Mouse (Mus musculus): Measurements from ENCODE around the gene Gpam. TPM values are rescaled to one million over a fixed set of nuclear protein-coding genes. Genes with fewer than 3 reads are reported as not detected.
"Not testable (repeated sequence)": the region's sequence is repeated elsewhere in the genome, so short reads cannot be mapped to it uniquely, and the experiment has no call there.

Gpam gene
- polyA plus RNA-seq, 1 experiment, result 9.8 TPM

DNA sequence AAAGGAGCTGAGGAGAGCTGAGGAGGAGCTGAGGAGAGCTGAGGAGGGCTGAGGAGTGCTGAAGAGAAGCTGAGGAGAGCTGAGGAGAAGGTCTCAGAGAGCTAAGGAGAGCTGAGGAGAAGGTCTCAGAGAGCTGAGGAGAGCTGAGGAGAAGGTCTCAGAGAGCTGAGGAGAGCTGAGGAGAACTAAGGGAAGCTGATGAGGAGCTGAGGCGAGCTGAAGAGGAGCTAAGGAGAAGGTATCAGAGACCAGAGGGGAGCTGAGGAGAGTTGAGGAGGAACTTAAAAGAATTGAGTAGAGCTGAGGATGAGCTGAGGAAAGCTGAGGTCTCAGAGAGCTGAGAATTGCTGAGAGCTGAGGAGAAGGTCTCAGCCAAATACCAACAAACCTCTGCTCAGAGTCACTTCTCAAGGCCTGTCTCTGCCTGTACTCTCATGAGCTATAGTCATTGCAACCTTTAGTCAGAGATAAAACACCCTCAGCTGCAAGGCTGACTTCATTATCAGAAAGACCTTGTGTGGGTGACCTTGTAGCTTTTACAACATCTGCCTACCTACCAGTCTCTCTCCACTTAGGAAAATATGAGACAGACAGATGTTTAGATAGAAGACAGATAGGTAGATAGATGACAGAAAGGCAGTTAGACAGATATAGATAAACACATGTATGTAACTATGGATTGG lies 38.3 kb upstream of the Gpam start:
- no peaks in the 10 kb centered on the region; the same call in 1 of the 2 replicates for H3K4me1 ChIP-seq (ENCODE audit: control insufficient read depth, insufficient read depth, low read length)
- TF ChIP-seq CTCF (IDR thresholded peaks at IDR 0.05; ENCODE audit: control insufficient read depth, insufficient read depth, low read length), result no peak
- TF ChIP-seq POLR2A (IDR thresholded peaks at IDR 0.05; ENCODE audit: borderline replicate concordance, control insufficient read depth, low read depth, low read length), result no peak

DNA sequence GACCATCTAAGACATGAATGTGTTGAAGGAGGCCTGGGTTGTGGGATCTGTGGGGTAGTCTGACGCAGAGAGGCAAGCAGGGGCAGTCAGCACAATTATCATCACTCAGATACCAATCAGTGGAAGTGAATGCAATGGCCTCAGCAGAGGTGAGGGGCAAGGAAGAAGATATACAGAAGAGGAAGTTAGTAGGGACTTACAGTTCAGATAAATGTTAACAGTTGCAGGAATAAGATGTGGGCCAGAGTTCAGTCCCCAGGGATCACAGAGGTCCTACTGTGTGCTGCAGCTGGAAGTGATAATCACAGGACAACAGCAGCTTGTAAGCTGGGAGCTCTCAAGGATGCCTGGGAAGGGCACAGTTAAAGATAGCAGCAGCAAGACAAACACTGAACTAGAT lies 37.1 kb upstream of the Gpam start:
- Histone ChIP-seq H3K27ac (ENCODE audit: control insufficient read depth, insufficient read depth, low read depth, low read length, poor library complexity) (no peak overlapping the region), H3K4me3 (replicated peaks; ENCODE audit: control insufficient read depth, low read depth, low read length) (no peak overlapping the region), H3K4me1 (ENCODE audit: control insufficient read depth, insufficient read depth, low read length) (no peaks in the 10 kb centered on the region; the same call in 1 of the 2 replicates)
- no peak for TF ChIP-seq CTCF (IDR thresholded peaks at IDR 0.05; ENCODE audit: control insufficient read depth, insufficient read depth, low read length)
- TF ChIP-seq POLR2A (IDR thresholded peaks at IDR 0.05; ENCODE audit: borderline replicate concordance, control insufficient read depth, low read depth, low read length), result no peak
- 34% methylated on average over 1 of the region's 1 CpGs for WGBS

More for the DNA sequence above, 38.3 kb upstream of the Gpam start:
- no peak overlapping the region for H3K27ac ChIP-seq (ENCODE audit: control insufficient read depth, insufficient read depth, low read depth, low read length, poor library complexity)
- 42% methylated on average over 1 of the region's 1 CpGs for WGBS
- H3K4me3 ChIP-seq (replicated peaks; ENCODE audit: control insufficient read depth, low read depth, low read length), result no peak overlapping the region

DNA sequence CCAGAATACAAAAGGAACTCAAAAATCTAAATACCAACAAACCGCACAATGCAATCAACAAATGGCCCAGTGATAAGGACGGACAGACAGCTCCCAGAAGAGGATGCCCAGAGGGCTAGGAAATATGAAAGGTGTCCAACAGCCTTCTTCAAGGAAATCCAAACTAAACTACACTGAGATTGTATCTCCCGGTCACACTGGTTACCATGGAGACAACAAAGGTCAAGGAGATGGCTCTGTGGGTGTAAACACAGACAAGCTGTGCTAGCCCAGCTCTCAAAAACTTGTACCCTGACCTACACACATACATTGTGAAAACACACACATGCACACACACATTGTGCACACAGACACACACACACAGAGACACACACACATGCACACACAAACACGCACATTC lies 35.2 kb upstream of the Gpam start:
- H3K4me1 ChIP-seq (ENCODE audit: control insufficient read depth, insufficient read depth, low read length), result no peaks in the 10 kb centered on the region; the same call in 1 of the 2 replicates
- TF ChIP-seq CTCF (IDR thresholded peaks at IDR 0.05; ENCODE audit: control insufficient read depth, insufficient read depth, low read length) (no peak), POLR2A (IDR thresholded peaks at IDR 0.05; ENCODE audit: borderline replicate concordance, control insufficient read depth, low read depth, low read length) (no peak)
- WGBS, result 79% methylated on average over 4 of the region's 4 CpGs
- H3K4me3 ChIP-seq (replicated peaks; ENCODE audit: control insufficient read depth, low read depth, low read length), result no peak overlapping the region
- H3K27ac ChIP-seq (ENCODE audit: control insufficient read depth, insufficient read depth, low read depth, low read length, poor library complexity), result no peak overlapping the region

DNA sequence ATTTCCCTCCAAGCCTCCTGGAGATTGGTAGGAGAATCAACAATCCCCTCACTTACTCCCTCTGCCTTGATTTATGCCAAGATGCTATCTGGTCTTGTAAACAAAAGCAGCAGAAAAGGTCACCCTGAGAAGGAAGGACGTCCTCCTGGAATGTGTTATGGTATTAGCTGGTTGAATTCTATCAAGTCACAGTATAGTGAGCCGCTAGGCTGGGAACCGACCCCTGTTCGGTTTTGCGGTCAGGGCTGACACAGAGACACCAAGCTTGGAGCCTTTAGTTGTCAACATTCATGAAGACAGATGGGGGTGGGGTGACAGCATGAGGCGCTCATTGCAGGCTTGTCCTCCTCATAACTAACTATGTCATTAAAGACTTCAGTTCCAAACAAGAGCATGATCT lies 32.8 kb upstream of the Gpam start:
- Histone ChIP-seq H3K4me3 (replicated peaks; ENCODE audit: control insufficient read depth, low read depth, low read length) (no peak overlapping the region), H3K4me1 (ENCODE audit: control insufficient read depth, insufficient read depth, low read length) (no peaks in the 10 kb centered on the region; the same call in 1 of the 2 replicates), H3K27ac (ENCODE audit: control insufficient read depth, insufficient read depth, low read depth, low read length, poor library complexity) (no peak overlapping the region)
- 78% methylated on average over 6 of the region's 6 CpGs for WGBS
- no peak for TF ChIP-seq CTCF (IDR thresholded peaks at IDR 0.05; ENCODE audit: control insufficient read depth, insufficient read depth, low read length)
- TF ChIP-seq POLR2A (IDR thresholded peaks at IDR 0.05; ENCODE audit: borderline replicate concordance, control insufficient read depth, low read depth, low read length), result no peak

DNA sequence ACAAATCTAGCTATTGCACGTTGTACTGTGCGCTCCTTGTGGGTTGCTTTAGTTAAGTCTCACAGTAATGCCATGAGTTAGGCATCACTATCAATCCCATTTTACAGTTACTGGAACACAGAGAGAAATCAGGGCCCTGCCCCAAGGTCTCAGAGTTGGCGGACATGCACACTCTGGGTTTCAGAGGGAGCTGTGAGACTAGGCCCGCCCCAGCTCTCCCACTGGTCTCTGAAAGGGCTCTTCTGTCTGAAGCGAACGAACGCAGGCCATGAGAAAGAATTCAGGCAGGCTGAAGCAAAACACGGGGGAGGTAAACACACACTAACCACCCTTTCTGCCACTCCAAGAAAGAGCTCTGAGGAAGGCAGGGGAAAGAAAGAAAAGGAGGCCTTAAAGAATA lies 31.6 kb upstream of the Gpam start:
- 82% methylated on average over 8 of the region's 8 CpGs for WGBS
- no peak for TF ChIP-seq CTCF (IDR thresholded peaks at IDR 0.05; ENCODE audit: control insufficient read depth, insufficient read depth, low read length)
- no peak for TF ChIP-seq POLR2A (IDR thresholded peaks at IDR 0.05; ENCODE audit: borderline replicate concordance, control insufficient read depth, low read depth, low read length)
- H3K4me1 ChIP-seq (ENCODE audit: control insufficient read depth, insufficient read depth, low read length), result no peaks in the 10 kb centered on the region
- no peak overlapping the region for H3K4me3 ChIP-seq (replicated peaks; ENCODE audit: control insufficient read depth, low read depth, low read length)
- H3K27ac ChIP-seq (ENCODE audit: control insufficient read depth, insufficient read depth, low read depth, low read length, poor library complexity), result no peak overlapping the region

DNA sequence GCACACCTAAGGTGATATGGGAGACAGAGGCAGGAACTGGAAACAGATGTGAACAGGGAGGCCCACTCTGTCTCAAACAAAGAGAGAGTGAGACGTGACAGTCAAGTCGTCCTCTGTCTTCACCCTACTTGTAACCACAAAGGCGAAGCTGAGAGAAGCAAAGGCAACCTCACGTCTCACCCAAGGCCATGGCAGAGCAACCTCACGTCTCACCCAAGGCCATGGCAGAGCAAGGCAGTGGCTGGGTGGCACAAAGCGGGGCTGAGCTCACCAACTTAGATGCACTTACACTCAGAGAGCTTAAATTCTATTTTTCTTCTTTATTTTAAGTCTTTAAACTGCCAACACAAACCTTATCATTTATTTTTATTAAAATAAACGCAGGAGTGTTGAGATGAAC lies 30.0 kb upstream of the Gpam start:
- TF ChIP-seq CTCF (IDR thresholded peaks at IDR 0.05; ENCODE audit: control insufficient read depth, insufficient read depth, low read length) (no peak), POLR2A (IDR thresholded peaks at IDR 0.05; ENCODE audit: borderline replicate concordance, control insufficient read depth, low read depth, low read length) (no peak)
- Histone ChIP-seq H3K4me1 (ENCODE audit: control insufficient read depth, insufficient read depth, low read length) (no peaks in the 10 kb centered on the region), H3K4me3 (replicated peaks; ENCODE audit: control insufficient read depth, low read depth, low read length) (no peak overlapping the region), H3K27ac (ENCODE audit: control insufficient read depth, insufficient read depth, low read depth, low read length, poor library complexity) (no peak overlapping the region)
- 71% methylated on average over 7 of the region's 7 CpGs for WGBS

DNA sequence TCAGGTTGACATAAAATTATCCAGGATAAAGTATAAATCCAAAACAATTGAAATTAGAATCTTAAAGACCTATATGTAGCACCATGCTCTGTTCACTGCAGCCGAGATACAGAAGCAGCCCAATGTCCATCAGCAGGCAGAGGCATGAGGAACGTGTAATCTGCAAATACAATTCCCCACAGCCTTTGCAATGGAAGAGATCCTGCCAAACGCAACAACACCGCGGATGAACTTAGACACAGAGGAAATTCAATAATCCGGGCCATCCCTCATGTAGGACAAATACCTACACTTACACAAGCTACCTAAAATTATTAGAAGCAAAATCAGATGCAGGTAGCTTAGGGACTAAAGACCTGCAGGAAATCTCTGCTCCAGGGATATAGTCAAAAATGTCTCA lies 25.9 kb upstream of the Gpam start:
- 82% methylated on average over 6 of the region's 6 CpGs for WGBS
- no peak overlapping the region for H3K27ac ChIP-seq (ENCODE audit: control insufficient read depth, insufficient read depth, low read depth, low read length, poor library complexity)
- TF ChIP-seq CTCF (IDR thresholded peaks at IDR 0.05; ENCODE audit: control insufficient read depth, insufficient read depth, low read length) (no peak), POLR2A (IDR thresholded peaks at IDR 0.05; ENCODE audit: borderline replicate concordance, control insufficient read depth, low read depth, low read length) (no peak)

DNA sequence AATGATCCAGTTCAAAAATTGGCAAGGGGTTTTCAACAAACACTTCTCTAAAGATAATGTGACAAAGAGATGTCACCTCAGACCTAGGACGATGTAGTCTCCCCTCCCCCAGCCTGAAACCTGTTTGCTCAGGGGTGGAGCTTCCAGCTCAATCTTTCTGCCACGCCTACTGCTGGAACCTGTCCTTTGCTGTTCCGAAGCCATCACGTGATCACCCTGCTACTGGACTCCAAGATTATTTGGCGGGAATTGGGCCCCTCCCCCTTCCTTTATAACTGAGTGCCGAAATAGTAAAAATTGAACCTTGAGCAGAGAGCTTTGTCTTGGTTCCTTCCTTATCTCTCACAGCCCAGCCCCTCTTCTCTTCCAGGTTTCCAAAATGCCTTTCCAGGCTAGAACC lies 25.2 kb upstream of the Gpam start:
- not testable (repeated sequence) for H3K4me3 ChIP-seq (replicated peaks; ENCODE audit: control insufficient read depth, low read depth, low read length); H3K27ac ChIP-seq (ENCODE audit: control insufficient read depth, insufficient read depth, low read depth, low read length, poor library complexity); H3K4me1 ChIP-seq (ENCODE audit: control insufficient read depth, insufficient read depth, low read length)
- WGBS, result 64% methylated on average over 6 of the region's 6 CpGs

More for the DNA sequence above, 25.9 kb upstream of the Gpam start:
- Histone ChIP-seq H3K4me1 (ENCODE audit: control insufficient read depth, insufficient read depth, low read length) (no peaks in the 10 kb centered on the region), H3K4me3 (replicated peaks; ENCODE audit: control insufficient read depth, low read depth, low read length) (no peak overlapping the region)

DNA sequence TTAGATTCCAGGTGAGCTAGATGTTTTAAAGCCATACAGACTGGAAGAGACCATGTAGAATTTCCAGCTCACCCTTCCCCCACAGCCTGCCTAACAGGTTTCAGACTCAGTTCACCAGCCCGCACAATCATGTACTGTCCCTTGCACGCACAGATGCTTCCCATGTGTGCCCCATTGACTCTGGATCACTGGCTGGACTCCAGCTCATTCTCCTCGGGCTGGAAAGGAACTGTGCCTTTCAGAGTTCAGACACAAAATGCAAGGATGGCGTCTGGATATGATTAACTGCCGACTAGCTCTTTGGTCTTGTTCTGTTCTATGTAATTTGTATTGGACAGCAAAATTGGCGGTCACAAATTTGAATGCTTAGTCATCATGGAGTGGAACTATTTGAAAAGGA lies 22.6 kb upstream of the Gpam start:
- H3K4me1 ChIP-seq (ENCODE audit: control insufficient read depth, insufficient read depth, low read length), result no peaks in the 10 kb centered on the region
- WGBS, result 80% methylated on average over 6 of the region's 6 CpGs
- H3K4me3 ChIP-seq (replicated peaks; ENCODE audit: control insufficient read depth, low read depth, low read length), result no peak overlapping the region
- H3K27ac ChIP-seq (ENCODE audit: control insufficient read depth, insufficient read depth, low read depth, low read length, poor library complexity), result no peak overlapping the region
- TF ChIP-seq POLR2A (IDR thresholded peaks at IDR 0.05; ENCODE audit: borderline replicate concordance, control insufficient read depth, low read depth, low read length) (no peak), CTCF (IDR thresholded peaks at IDR 0.05; ENCODE audit: control insufficient read depth, insufficient read depth, low read length) (no peak)
